Mouse (Mus musculus) forebrain, embryonic 12.5 days (tissue): ENCODE results near the gene Gm20388. TPM values are rescaled to one million over a fixed set of nuclear protein-coding genes. Genes with fewer than 3 reads are reported as not detected.

Source experiments
- ATAC-seq: fragments of 200-750 bp; cut with Nextera tagmentation; 2 replicates; pipeline ENCODE4 v1.8.0; 2017; ENCODE audit warnings: moderate TSS enrichment; ENCODE audit not compliant: low FRiP score
- H3K27ac ChIP-seq: fragments of 300-500 bp; sonication (generic); 2 replicates; pipeline ENCODE4 v1.5.1; 2016; ENCODE audit warnings: mild to moderate bottlenecking
- H3K27me3 ChIP-seq: fragments of 300-500 bp; sonication (generic); 2 replicates; pipeline ENCODE4 v1.6.1; 2016; ENCODE audit warnings: mild to moderate bottlenecking
- H3K36me3 ChIP-seq: fragments of 300-500 bp; sonication (generic); replicated peaks from 2 replicates; pipeline ENCODE4 v1.6.1; 2016; ENCODE audit warnings: mild to moderate bottlenecking
- H3K4me1 ChIP-seq: fragments of 300-500 bp; sonication (generic); 2 replicates; pipeline ENCODE4 v1.6.1; 2016
- H3K4me2 ChIP-seq: fragments of 300-500 bp; sonication (generic); 2 replicates; pipeline ENCODE4 v1.6.1; 2016; ENCODE audit warnings: mild to moderate bottlenecking, moderate library complexity
- H3K4me3 ChIP-seq: fragments of 300-500 bp; sonication (generic); replicated peaks from 2 replicates; pipeline ENCODE4 v1.5.1; 2016; ENCODE audit warnings: mild to moderate bottlenecking
- H3K9ac ChIP-seq: fragments of 300-500 bp; sonication (generic); 2 replicates; pipeline ENCODE4 v1.6.1; 2016; ENCODE audit warnings: mild to moderate bottlenecking
- H3K9me3 ChIP-seq: fragments of 300-500 bp; sonication (generic); 2 replicates; pipeline ENCODE4 v1.6.1; 2016
- WGBS: fragments of 180-500 bp; shearing (Covaris S2); methylation state at CpG from one replicate; pipeline ENCODE4 v1.1.7; 2016; 5-methylcytosine and 5-hydroxymethylcytosine counted together
- polyA plus RNA-seq: library from polyadenylated mRNA; unstranded; fragments of >200 nt; fragmentation: Nextera tagmentation; extraction: Ambion mirVana; gene quantifications from 2 replicates; pipeline ENCODE4 v1.2.1, GENCODE M21; 2016

Gene Gm20388
- polyA plus RNA-seq, 1 experiment from 2014 or later = not detected

- H3K9ac ChIP-seq = no peak overlapping the region
- no peaks in the 10 kb centered on the region for H3K4me1 ChIP-seq
- no peaks in the 10 kb centered on the region for H3K9me3 ChIP-seq
- no peak for ATAC-seq
- 84% methylated on average over 24 of the region's 24 CpGs for WGBS
- no peak overlapping the region for H3K4me2 ChIP-seq
- no peaks in the 10 kb centered on the region for H3K36me3 ChIP-seq
- peaks cover 43% of the 10 kb centered on the region for H3K27me3 ChIP-seq
- H3K4me3 ChIP-seq = no peak overlapping the region
- no peak overlapping the region for H3K27ac ChIP-seq
Measured at GRCm38 (mm10) chr8:120876010-120876918, 965.6 kb downstream of the Gm20388 start.

- H3K27me3 ChIP-seq = peaks cover 51% of the 10 kb centered on the region
- no peak overlapping the region for H3K4me2 ChIP-seq
- WGBS = 86% methylated on average over 7 of the region's 7 CpGs
Measured at GRCm38 (mm10) chr8:120877005-120877404, 966.4 kb downstream of the Gm20388 start.

GRCm38 (mm10) chr8:120879928-120880327, 969.3 kb downstream of the Gm20388 start:
- no peaks in the 10 kb centered on the region for H3K36me3 ChIP-seq
- H3K9me3 ChIP-seq = no peaks in the 10 kb centered on the region
- H3K27ac ChIP-seq = no peak overlapping the region
- ATAC-seq = no peak
- no peak overlapping the region for H3K4me2 ChIP-seq
- peaks cover 4% of the 10 kb centered on the region for H3K4me1 ChIP-seq
- no peak overlapping the region for H3K4me3 ChIP-seq
- WGBS = 76% methylated on average over 6 of the region's 6 CpGs
- no peak overlapping the region for H3K9ac ChIP-seq
- H3K27me3 ChIP-seq = peaks cover 72% of the 10 kb centered on the region

More at GRCm38 (mm10) chr8:120877005-120877404, 966.4 kb downstream of the Gm20388 start:
- H3K9ac ChIP-seq = no peak overlapping the region
- no peak for ATAC-seq
- no peaks in the 10 kb centered on the region for H3K36me3 ChIP-seq
- no peaks in the 10 kb centered on the region for H3K4me1 ChIP-seq
- H3K4me3 ChIP-seq = no peak overlapping the region
- H3K9me3 ChIP-seq = no peaks in the 10 kb centered on the region
- H3K27ac ChIP-seq = no peak overlapping the region

GRCm38 (mm10) chr8:120881634-120882033, 971.0 kb downstream of the Gm20388 start:
- Histone ChIP-seq H3K27ac (no peak overlapping the region), H3K27me3 (peaks cover 88% of the 10 kb centered on the region), H3K9me3 (no peaks in the 10 kb centered on the region), H3K9ac (no peak overlapping the region), H3K4me1 (peaks cover 4% of the 10 kb centered on the region), H3K4me3 (no peak overlapping the region), H3K36me3 (no peaks in the 10 kb centered on the region), H3K4me2 (no peak overlapping the region)
- WGBS = 74% methylated on average over 10 of the region's 10 CpGs
- no peak for ATAC-seq

GRCm38 (mm10) chr8:120882657-120883056, 972.0 kb downstream of the Gm20388 start:
- no peak for ATAC-seq
- Histone ChIP-seq H3K4me1 (peaks cover 7% of the 10 kb centered on the region), H3K27ac (no peak overlapping the region), H3K36me3 (no peaks in the 10 kb centered on the region), H3K4me3 (no peak overlapping the region), H3K9ac (no peak overlapping the region), H3K4me2 (no peak overlapping the region), H3K9me3 (no peaks in the 10 kb centered on the region), H3K27me3 (peaks cover 92% of the 10 kb centered on the region)
- WGBS = 23% methylated on average over 13 of the region's 13 CpGs

- 3% methylated on average over 25 of the region's 25 CpGs for WGBS
- Histone ChIP-seq H3K4me3 (no peak overlapping the region), H3K36me3 (no peaks in the 10 kb centered on the region), H3K4me1 (peaks cover 7% of the 10 kb centered on the region), H3K9ac (no peak overlapping the region), H3K27ac (no peak overlapping the region), H3K9me3 (no peaks in the 10 kb centered on the region), H3K27me3 (peaks cover 92% of the 10 kb centered on the region), H3K4me2 (peak overlapping the region; percentile 21; the same call in 1 of the 2 replicates)
- no peak for ATAC-seq
Measured at GRCm38 (mm10) chr8:120883369-120883768, 972.7 kb downstream of the Gm20388 start.

- H3K27me3 ChIP-seq = peaks cover 92% of the 10 kb centered on the region
- no peaks in the 10 kb centered on the region for H3K9me3 ChIP-seq
- peaks cover 7% of the 10 kb centered on the region for H3K4me1 ChIP-seq
- H3K4me2 ChIP-seq = no peak overlapping the region
- no peak for ATAC-seq
- no peak overlapping the region for H3K27ac ChIP-seq
- H3K4me3 ChIP-seq = no peak overlapping the region
- H3K36me3 ChIP-seq = no peaks in the 10 kb centered on the region
- H3K9ac ChIP-seq = no peak overlapping the region
- 5% methylated on average over 15 of the region's 15 CpGs for WGBS
Measured at GRCm38 (mm10) chr8:120883853-120884252, 973.2 kb downstream of the Gm20388 start.

- H3K27ac ChIP-seq = no peak overlapping the region
- no peaks in the 10 kb centered on the region for H3K36me3 ChIP-seq
- H3K4me1 ChIP-seq = peaks cover 7% of the 10 kb centered on the region
- WGBS = 55% methylated on average over 13 of the region's 13 CpGs
- no peak overlapping the region for H3K4me3 ChIP-seq
- H3K4me2 ChIP-seq = no peak overlapping the region
- peaks cover 95% of the 10 kb centered on the region for H3K27me3 ChIP-seq
- no peak overlapping the region for H3K9ac ChIP-seq
- no peaks in the 10 kb centered on the region for H3K9me3 ChIP-seq
- no peak for ATAC-seq
Measured at GRCm38 (mm10) chr8:120884881-120885280, 974.2 kb downstream of the Gm20388 start.

- Histone ChIP-seq H3K27ac (no peak overlapping the region), H3K9me3 (no peaks in the 10 kb centered on the region), H3K4me2 (no peak overlapping the region), H3K4me1 (peaks cover 12% of the 10 kb centered on the region), H3K9ac (no peak overlapping the region), H3K36me3 (no peaks in the 10 kb centered on the region), H3K27me3 (peaks cover 91% of the 10 kb centered on the region), H3K4me3 (no peak overlapping the region)
- ATAC-seq = no peak
- WGBS = 19% methylated on average over 10 of the region's 10 CpGs
Measured at GRCm38 (mm10) chr8:120887254-120887653, 976.6 kb downstream of the Gm20388 start.

- ATAC-seq = no peak
- H3K36me3 ChIP-seq = no peaks in the 10 kb centered on the region
- H3K4me2 ChIP-seq = no peak overlapping the region
- H3K27ac ChIP-seq = no peak overlapping the region
- H3K9me3 ChIP-seq = no peaks in the 10 kb centered on the region
- H3K27me3 ChIP-seq = peaks cover 93% of the 10 kb centered on the region
- no peak overlapping the region for H3K9ac ChIP-seq
- H3K4me1 ChIP-seq = peaks cover 12% of the 10 kb centered on the region
- no peak overlapping the region for H3K4me3 ChIP-seq
- WGBS = 67% methylated on average over 5 of the region's 5 CpGs
Measured at GRCm38 (mm10) chr8:120888005-120888404, 977.4 kb downstream of the Gm20388 start.

- Histone ChIP-seq H3K9ac (no peak overlapping the region), H3K27me3 (peaks cover 94% of the 10 kb centered on the region), H3K36me3 (no peaks in the 10 kb centered on the region), H3K4me1 (peaks cover 8% of the 10 kb centered on the region; the same call in 1 of the 2 replicates), H3K4me2 (no peak overlapping the region), H3K9me3 (no peaks in the 10 kb centered on the region), H3K27ac (no peak overlapping the region), H3K4me3 (no peak overlapping the region)
- ATAC-seq = no peak
- 86% methylated on average over 4 of the region's 4 CpGs for WGBS
Measured at GRCm38 (mm10) chr8:120889189-120889588, 978.5 kb downstream of the Gm20388 start.

- no peak overlapping the region for H3K9ac ChIP-seq
- ATAC-seq = no peak
- H3K4me2 ChIP-seq = peak overlapping the region; percentile 35
- H3K27me3 ChIP-seq = peaks cover 94% of the 10 kb centered on the region
- no peak overlapping the region for H3K27ac ChIP-seq
- H3K4me1 ChIP-seq = peaks cover 13% of the 10 kb centered on the region
- H3K36me3 ChIP-seq = no peaks in the 10 kb centered on the region
- H3K4me3 ChIP-seq = 0 out of 2 replicates have a peak overlapping the region, but pooled peaks have one; percentile 1
- no peaks in the 10 kb centered on the region for H3K9me3 ChIP-seq
- WGBS = 2% methylated on average over 11 of the region's 11 CpGs
Measured at GRCm38 (mm10) chr8:120890068-120890467, 979.4 kb downstream of the Gm20388 start.

GRCm38 (mm10) chr8:120895009-120895408, 984.4 kb downstream of the Gm20388 start:
- Histone ChIP-seq H3K9me3 (0 out of 2 replicates have a peak, but pooled peaks cover 3% of the 10 kb centered on the region), H3K4me1 (peaks cover 22% of the 10 kb centered on the region), H3K36me3 (no peaks in the 10 kb centered on the region), H3K4me2 (no peak overlapping the region), H3K9ac (no peak overlapping the region), H3K27me3 (peaks cover 81% of the 10 kb centered on the region), H3K4me3 (no peak overlapping the region), H3K27ac (no peak overlapping the region)
- 4% methylated on average over 4 of the region's 4 CpGs for WGBS
- ATAC-seq = no peak
